Mouse (Mus musculus) inflammation-experienced regulatory T-cells, adult 16 weeks (primary cell): Measurements from ENCODE around the gene Cela3a. TPM values are rescaled to one million over a fixed set of nuclear protein-coding genes. Genes with fewer than 3 reads are reported as not detected.

ENCODE experiments used
- polyA plus RNA-seq: library from polyadenylated mRNA; unstranded; fragments of 100-300 nt; shearing (Covaris generic); gene quantifications from one replicate; pipeline ENCODE4 v1.2.1, GENCODE M21; 2017

Cela3a gene
- not detected for polyA plus RNA-seq

GRCm38 (mm10) chr4:137409691-137410090, at the start of gene Cela3a:
TSS of gene Cela3a (minus strand) at chr4:137409791.

GRCm38 (mm10) chr4:137453234-137453767, 43.7 kb upstream of the Cela3a start, which contains the start of gene 1700013G24Rik:
TSS of gene 1700013G24Rik (plus strand) at chr4:137453284.

GRCm38 (mm10) chr4:137430502-137430901, 20.9 kb upstream of the Cela3a start, which contains the start of gene Cela3b:
TSS of gene Cela3b (minus strand) at chr4:137430540.

GRCm38 (mm10) chr4:137357517-137358254, 51.9 kb downstream of the Cela3a start, which contains the start of gene Cdc42:
TSS of gene Cdc42 (minus strand) at chr4:137357720.

Other genes with a start within 250 kb of the Cela3a start
- 0.09 TPM for gene Wnt4, start 132.3 kb downstream of the Cela3a start, polyA plus RNA-seq
- gene Cdc42, start 52.1 kb downstream of the Cela3a start, polyA plus RNA-seq = 946 TPM
- not detected for gene Cela3b, start 20.7 kb upstream of the Cela3a start, polyA plus RNA-seq
- not detected for gene 1700013G24Rik, start 43.5 kb upstream of the Cela3a start, polyA plus RNA-seq
- gene Hspg2, start 59.0 kb upstream of the Cela3a start, polyA plus RNA-seq = not detected
- not detected for gene Ldlrad2, start 164.8 kb upstream of the Cela3a start, polyA plus RNA-seq
- gene Usp48, start 184.0 kb upstream of the Cela3a start, polyA plus RNA-seq = 69.3 TPM